14 mouse cellular contexts compared by ENCODE assay signal in the genomic region with DNA sequence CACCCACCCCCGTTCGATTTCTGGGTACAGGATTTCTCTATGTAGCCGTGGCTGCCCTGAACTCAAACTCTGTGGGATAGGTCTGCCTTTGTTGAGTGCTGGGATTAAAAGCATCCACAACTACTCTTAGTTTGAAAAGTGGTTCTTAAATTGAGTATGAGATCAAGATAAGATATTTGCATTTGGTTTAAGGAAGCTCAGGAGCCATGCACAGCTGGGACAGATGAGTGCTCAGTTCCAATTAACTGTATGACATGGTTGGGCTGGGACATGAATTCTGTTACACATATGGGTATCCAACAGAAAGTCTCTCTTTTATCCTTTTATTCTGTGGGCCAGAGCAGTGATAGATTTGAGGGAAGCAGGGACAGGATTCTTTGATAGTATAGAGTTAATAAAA. TPM values are rescaled to one million over a fixed set of nuclear protein-coding genes. Genes with fewer than 3 reads are reported as not detected.
DNase-seq lines count a peak whose midpoint lies in the region; ATAC-seq and TF ChIP-seq lines count a peak whose summit lies in the region.
"Had no signal": no experiment of that assay in that cellular context is flagged by ENCODE, and none has a peak within 500 bp of the region (broad histone marks: within the 10 kb centered on the region; RNA-seq: fewer than 3 reads in every experiment).

No protein-coding gene starts in this region.

- no peaks in the 10 kb centered on the region for H3K27me3 ChIP-seq in intestine, postnatal 0 days (replicated peaks; ENCODE audit: control insufficient read depth, insufficient read depth, low read length)
- no peaks in the 10 kb centered on the region for H3K27me3 ChIP-seq in intestine, embryonic 15.5 days (replicated peaks)
- H3K27me3 ChIP-seq in stomach, embryonic 14.5 days (ENCODE audit: control insufficient read depth, insufficient read depth, low read length): no peaks in the 10 kb centered on the region
- H3K27me3 ChIP-seq in stomach, postnatal 0 days (ENCODE audit: control insufficient read depth, insufficient read depth, low read length): no peaks in the 10 kb centered on the region
- H3K27me3 ChIP-seq in limb, embryonic 13.5 days: no peaks in the 10 kb centered on the region

- TF ChIP-seq CTCF in intestine, postnatal 0 days (IDR thresholded peaks at IDR 0.05; ENCODE audit: low read depth): no peak
- TF ChIP-seq CTCF in stomach, postnatal 0 days (IDR thresholded peaks at IDR 0.05; ENCODE audit: low read depth): no peak

- DNase-seq in stomach, postnatal 0 days (ENCODE audit: low spot score): no peak
- no peak for DNase-seq in MN1 (ENCODE audit: low spot score)
- no peak for DNase-seq in testis, postnatal 14 days (ENCODE audit: low spot score)
- DNase-seq in left cerebral cortex, postnatal 14 days (ENCODE audit: low spot score in 2 of 2): no peak
- DNase-seq: cerebellum, postnatal 10 days; gastrocnemius, postnatal 10 days; heart, postnatal 14 days; left cerebral cortex, postnatal 4 days had no signal

- H3K9me3 ChIP-seq in intestine, postnatal 0 days (ENCODE audit: control insufficient read depth): no peaks in the 10 kb centered on the region
- no peaks in the 10 kb centered on the region for H3K9me3 ChIP-seq in intestine, embryonic 15.5 days
- H3K9me3 ChIP-seq in stomach, embryonic 14.5 days (ENCODE audit: control insufficient read depth, low read depth, low read length): no peaks in the 10 kb centered on the region
- H3K9me3 ChIP-seq in stomach, postnatal 0 days (ENCODE audit: control insufficient read depth, low read length): no peaks in the 10 kb centered on the region
- H3K9me3 ChIP-seq in limb, embryonic 13.5 days: no peaks in the 10 kb centered on the region

- 0 out of 2 replicates have a peak overlapping the region, but pooled peaks have one; percentile 7 for H3K9ac ChIP-seq in intestine, postnatal 0 days (ENCODE audit: low read depth, low read length)
- H3K9ac ChIP-seq in intestine, embryonic 15.5 days: no peak overlapping the region
- peak overlapping the region; percentile 10; the same call in 1 of the 2 replicates for H3K9ac ChIP-seq in stomach, embryonic 14.5 days (replicated peaks; ENCODE audit: low read depth, low read length)
- no peak overlapping the region for H3K9ac ChIP-seq in stomach, postnatal 0 days (ENCODE audit: low read length)
- 0 out of 2 replicates have a peak overlapping the region, but pooled peaks have one; percentile 4 for H3K9ac ChIP-seq in limb, embryonic 13.5 days

- no peak for ATAC-seq in intestine, postnatal 0 days
- ATAC-seq in intestine, embryonic 15.5 days: no peak
- ATAC-seq in stomach, embryonic 14.5 days (ENCODE audit: insufficient number of reproducible peaks, insufficient read depth, low FRiP score, low read depth): no peak
- ATAC-seq in stomach, postnatal 0 days (ENCODE audit: low FRiP score, low TSS enrichment): no peak
- ATAC-seq in limb, embryonic 13.5 days (ENCODE audit: low FRiP score, low read depth): no peak

- intact Hi-C loops in left cerebral cortex, postnatal 14 days (cut with DNase I): no loop called here

- no peak overlapping the region for H3K27ac ChIP-seq in intestine, postnatal 0 days (ENCODE audit: low read depth, low read length)
- no peak overlapping the region for H3K27ac ChIP-seq in intestine, embryonic 15.5 days
- H3K27ac ChIP-seq in stomach, embryonic 14.5 days (ENCODE audit: low read length): no peak overlapping the region
- no peak overlapping the region for H3K27ac ChIP-seq in stomach, postnatal 0 days (replicated peaks)
- no peak overlapping the region for H3K27ac ChIP-seq in limb, embryonic 13.5 days

- TF ChIP-seq EP300 in stomach, postnatal 0 days (optimal IDR thresholded peaks at IDR 0.05): no peak

- 50% methylated on average over 3 of the region's 3 CpGs for WGBS in intestine, postnatal 0 days
- WGBS in intestine, embryonic 15.5 days: 72% methylated on average over 3 of the region's 3 CpGs
- WGBS in stomach, embryonic 14.5 days: 76% methylated on average over 3 of the region's 3 CpGs
- 58% methylated on average over 3 of the region's 3 CpGs for WGBS in stomach, postnatal 0 days
- 88% methylated on average over 3 of the region's 3 CpGs for WGBS in limb, embryonic 13.5 days

- no peak overlapping the region for H3K4me3 ChIP-seq in intestine, postnatal 0 days (ENCODE audit: low read depth, low read length)
- H3K4me3 ChIP-seq in intestine, embryonic 15.5 days (replicated peaks): no peak overlapping the region
- no peak overlapping the region for H3K4me3 ChIP-seq in stomach, embryonic 14.5 days (ENCODE audit: low read depth, low read length)
- no peak overlapping the region for H3K4me3 ChIP-seq in stomach, postnatal 0 days (ENCODE audit: low read depth, low read length)
- H3K4me3 ChIP-seq in limb, embryonic 13.5 days: no peak overlapping the region

- peaks cover 6% of the 10 kb centered on the region; the same call in 1 of the 2 replicates for H3K36me3 ChIP-seq in intestine, postnatal 0 days (ENCODE audit: control insufficient read depth, insufficient read depth)
- peaks cover 5% of the 10 kb centered on the region; the same call in 1 of the 2 replicates for H3K36me3 ChIP-seq in intestine, embryonic 15.5 days
- peaks cover 23% of the 10 kb centered on the region for H3K36me3 ChIP-seq in stomach, embryonic 14.5 days (ENCODE audit: control insufficient read depth, insufficient read depth, low read length)
- H3K36me3 ChIP-seq in stomach, postnatal 0 days (ENCODE audit: control insufficient read depth, insufficient read depth, low read length): peaks cover 2% of the 10 kb centered on the region; the same call in 1 of the 2 replicates
- peaks cover 36% of the 10 kb centered on the region for H3K36me3 ChIP-seq in limb, embryonic 13.5 days

- peak overlapping the region; percentile 13; the same call in 1 of the 2 replicates for H3K4me2 ChIP-seq in intestine, postnatal 0 days (replicated peaks; ENCODE audit: low read depth)
- H3K4me2 ChIP-seq in intestine, embryonic 15.5 days (replicated peaks): no peak overlapping the region; the same call in 1 of the 2 replicates
- H3K4me2 ChIP-seq in stomach, embryonic 14.5 days (replicated peaks; ENCODE audit: low read depth, low read length): peak overlapping the region; percentile 81; the same call in 1 of the 2 replicates
- H3K4me2 ChIP-seq in stomach, postnatal 0 days (replicated peaks; ENCODE audit: low read depth): no peak overlapping the region
- peak overlapping the region; percentile 79 for H3K4me2 ChIP-seq in limb, embryonic 13.5 days (replicated peaks)

- peaks cover 5% of the 10 kb centered on the region; the same call in 1 of the 2 replicates for H3K4me1 ChIP-seq in intestine, postnatal 0 days (replicated peaks; ENCODE audit: control insufficient read depth, insufficient read depth, low read length)
- H3K4me1 ChIP-seq in intestine, embryonic 15.5 days (replicated peaks): peaks cover 5% of the 10 kb centered on the region; the same call in 1 of the 2 replicates
- H3K4me1 ChIP-seq in stomach, embryonic 14.5 days (ENCODE audit: control insufficient read depth, insufficient read depth, low read length): peaks cover 17% of the 10 kb centered on the region
- H3K4me1 ChIP-seq in stomach, postnatal 0 days (replicated peaks; ENCODE audit: control insufficient read depth, insufficient read depth): no peaks in the 10 kb centered on the region
- H3K4me1 ChIP-seq in limb, embryonic 13.5 days: peaks cover 22% of the 10 kb centered on the region

RNA-seq across cellular contexts. Expression of gene Fxr2, which starts 2.7 kb away (rescaled TPM):
- 9.8 and 10.8 TPM in 2 replicates for polyA plus RNA-seq in intestine, postnatal 0 days (2015; fragmentation: Nextera tagmentation; extraction: Ambion mirVana)
- polyA plus RNA-seq in intestine, embryonic 15.5 days (2015; fragmentation: Nextera tagmentation; extraction: Ambion mirVana): 15.6 and 21.2 TPM in 2 replicates
- polyA plus RNA-seq in stomach, embryonic 14.5 days (2014; fragmentation: Nextera tagmentation; extraction: Ambion mirVana): 20.9 and 26.0 TPM in 2 replicates
- 10.8 and 11.6 TPM in 2 replicates for polyA plus RNA-seq in stomach, postnatal 0 days (2015; fragmentation: Nextera tagmentation; extraction: Ambion mirVana)
- polyA plus RNA-seq in limb, embryonic 13.5 days (2015; fragmentation: Nextera tagmentation; extraction: Ambion mirVana): 37.3 and 38.0 TPM in 2 replicates
- 100 to 1,000 TPM; 107 TPM for total RNA-seq in left cerebral cortex, postnatal 14 days (2021)

RNA-seq across cellular contexts. Expression of gene Sat2, which starts 13.6 kb away (rescaled TPM):
- polyA plus RNA-seq in intestine, postnatal 0 days (2015; fragmentation: Nextera tagmentation; extraction: Ambion mirVana): 34.1 and 40.3 TPM in 2 replicates
- 14.1 and 16.7 TPM in 2 replicates for polyA plus RNA-seq in intestine, embryonic 15.5 days (2015; fragmentation: Nextera tagmentation; extraction: Ambion mirVana)
- 17.5 and 18.7 TPM in 2 replicates for polyA plus RNA-seq in stomach, embryonic 14.5 days (2014; fragmentation: Nextera tagmentation; extraction: Ambion mirVana)
- 14.4 and 15.5 TPM in 2 replicates for polyA plus RNA-seq in stomach, postnatal 0 days (2015; fragmentation: Nextera tagmentation; extraction: Ambion mirVana)
- polyA plus RNA-seq in limb, embryonic 13.5 days (2015; fragmentation: Nextera tagmentation; extraction: Ambion mirVana): 24.1 and 28.0 TPM in 2 replicates
- 10 to 100 TPM in 1 of 2 experiments, 1 to 10 TPM in 1; 9.9 to 10.2 TPM for total RNA-seq in left cerebral cortex, postnatal 14 days (2021)

RNA-seq across cellular contexts. Expression of gene Shbg, which starts 17.8 kb away (rescaled TPM):
- polyA plus RNA-seq in intestine, postnatal 0 days (2015; fragmentation: Nextera tagmentation; extraction: Ambion mirVana): 0.24 TPM in 1 of 2 replicates, not detected in the other
- polyA plus RNA-seq in intestine, embryonic 15.5 days (2015; fragmentation: Nextera tagmentation; extraction: Ambion mirVana): 0.34 and 0.43 TPM in 2 replicates
- polyA plus RNA-seq in stomach, embryonic 14.5 days (2014; fragmentation: Nextera tagmentation; extraction: Ambion mirVana): not detected in 2 replicates
- polyA plus RNA-seq in stomach, postnatal 0 days (2015; fragmentation: Nextera tagmentation; extraction: Ambion mirVana): not detected in 2 replicates
- 0.22 TPM in 1 of 2 replicates, not detected in the other for polyA plus RNA-seq in limb, embryonic 13.5 days (2015; fragmentation: Nextera tagmentation; extraction: Ambion mirVana)
- not detected for total RNA-seq in left cerebral cortex, postnatal 14 days (2021)
- total RNA-seq: heart, postnatal 14 days; left cerebral cortex, postnatal 4 days had no signal
- polyA plus RNA-seq: brain, embryonic 14.5 days; large intestine, adult 2 months had no signal

RNA-seq across cellular contexts. Expression of gene Sox15, which starts 19.6 kb away (rescaled TPM):
- polyA plus RNA-seq in intestine, postnatal 0 days (2015; fragmentation: Nextera tagmentation; extraction: Ambion mirVana): not detected in 2 replicates
- 0.20 TPM in 1 of 2 replicates, not detected in the other for polyA plus RNA-seq in intestine, embryonic 15.5 days (2015; fragmentation: Nextera tagmentation; extraction: Ambion mirVana)
- 4.1 and 4.7 TPM in 2 replicates for polyA plus RNA-seq in stomach, embryonic 14.5 days (2014; fragmentation: Nextera tagmentation; extraction: Ambion mirVana)
- 7.7 and 7.9 TPM in 2 replicates for polyA plus RNA-seq in stomach, postnatal 0 days (2015; fragmentation: Nextera tagmentation; extraction: Ambion mirVana)
- 0.57 and 0.69 TPM in 2 replicates for polyA plus RNA-seq in limb, embryonic 13.5 days (2015; fragmentation: Nextera tagmentation; extraction: Ambion mirVana)
- not detected for total RNA-seq in left cerebral cortex, postnatal 14 days (2021)
- total RNA-seq: heart, postnatal 14 days; left cerebral cortex, postnatal 4 days had no signal
- polyA plus RNA-seq: brain, embryonic 14.5 days; large intestine, adult 2 months had no signal

RNA-seq across cellular contexts. Expression of gene Mpdu1, which starts 27.0 kb away (rescaled TPM):
- polyA plus RNA-seq in intestine, postnatal 0 days (2015; fragmentation: Nextera tagmentation; extraction: Ambion mirVana): 95.7 and 96.6 TPM in 2 replicates
- 60.9 and 63.4 TPM in 2 replicates for polyA plus RNA-seq in intestine, embryonic 15.5 days (2015; fragmentation: Nextera tagmentation; extraction: Ambion mirVana)
- polyA plus RNA-seq in stomach, embryonic 14.5 days (2014; fragmentation: Nextera tagmentation; extraction: Ambion mirVana): 49.9 and 50.2 TPM in 2 replicates
- polyA plus RNA-seq in stomach, postnatal 0 days (2015; fragmentation: Nextera tagmentation; extraction: Ambion mirVana): 69.1 and 72.6 TPM in 2 replicates
- polyA plus RNA-seq in limb, embryonic 13.5 days (2015; fragmentation: Nextera tagmentation; extraction: Ambion mirVana): 59.3 and 66.8 TPM in 2 replicates
- total RNA-seq in left cerebral cortex, postnatal 14 days (2021): 10 to 100 TPM; 77.6 to 83.7 TPM

Comparison
In these comparisons a context has a peak if more than half of its experiments do, and no peak if none do; other contexts are left out.
1. H3K4me2 ChIP-seq: peak in intestine, postnatal 0 days (single experiment), stomach, embryonic 14.5 days (single experiment) and limb, embryonic 13.5 days (single experiment); none in intestine, embryonic 15.5 days (single experiment) and stomach, postnatal 0 days (single experiment).
2. H3K9ac ChIP-seq: peak in intestine, postnatal 0 days (single experiment), stomach, embryonic 14.5 days (single experiment) and limb, embryonic 13.5 days (single experiment); none in intestine, embryonic 15.5 days (single experiment) and stomach, postnatal 0 days (single experiment).